Mouse (Mus musculus) cerebellum, adult (tissue): ENCODE data around the gene Gm45062.

Experiments used
- ATAC-seq: cut with Nextera tagmentation; 2 replicates; pipeline ENCODE4 v1.9.2; 2017; ENCODE audit warnings: mild to moderate bottlenecking, moderate library complexity, mixed read lengths; ENCODE audit not compliant: insufficient number of reproducible peaks, low FRiP score, low TSS enrichment

Gene Gm45062

GRCm38 (mm10) chr6:8645708-8646107, 386.5 kb downstream of the Gm45062 start:
- peak; percentile 77 for ATAC-seq
